12 mouse cellular contexts compared by ENCODE assay signal in the genomic region with DNA sequence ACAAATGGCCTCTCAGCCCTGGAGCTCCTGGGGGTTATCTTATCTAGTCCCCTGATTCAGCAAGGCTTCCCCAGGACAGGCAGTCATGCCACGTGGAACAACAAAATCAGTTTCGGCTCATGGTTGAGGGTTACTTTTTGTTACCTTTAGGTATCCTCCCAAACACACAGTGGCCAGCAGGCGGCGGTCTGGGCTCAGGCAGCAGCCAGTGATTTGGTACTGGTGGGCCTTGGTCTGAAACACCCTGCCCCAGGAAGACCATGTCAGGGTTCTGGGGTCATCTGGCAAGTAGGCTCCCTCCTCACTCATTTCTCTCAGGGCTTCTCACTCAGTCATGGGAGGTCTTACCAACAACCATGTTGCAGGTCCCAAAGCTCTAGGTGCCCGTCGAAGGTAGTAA. TPM values are rescaled to one million over a fixed set of nuclear protein-coding genes. Genes with fewer than 3 reads are reported as not detected.
DNase-seq lines count a peak whose midpoint lies in the region; ATAC-seq and TF ChIP-seq lines count a peak whose summit lies in the region.
"Had no signal": no experiment of that assay in that cellular context is flagged by ENCODE, and none has a peak within 500 bp of the region (broad histone marks: within the 10 kb centered on the region; RNA-seq: fewer than 3 reads in every experiment).

No protein-coding gene starts in this region.

- no peak overlapping the region for H3K9ac ChIP-seq in liver, embryonic 13.5 days
- H3K9ac ChIP-seq: limb, embryonic 12.5 days had no signal

- peak; percentile 42 for TF ChIP-seq CTCF in gastrocnemius, adult 2 months (IDR thresholded peaks at IDR 0.05)

- intact Hi-C loops in gastrocnemius, adult 2 months (cut with DNase I): no loop called here
- intact Hi-C loops in gastrocnemius, postnatal 14 days (cut with DNase I; ENCODE audit: low total_unique reads): no loop called here
- intact Hi-C loops in left cerebral cortex, postnatal 4 days (cut with DNase I): no loop called here
- intact Hi-C loops in left cerebral cortex, postnatal 25 days (cut with DNase I): no loop called here

- H3K4me1 ChIP-seq in liver, embryonic 13.5 days (replicated peaks): no peaks in the 10 kb centered on the region
- H3K4me1 ChIP-seq: limb, embryonic 12.5 days had no signal

- no peak overlapping the region for H3K4me3 ChIP-seq in gastrocnemius, adult 2 months
- no peak overlapping the region for H3K4me3 ChIP-seq in liver, embryonic 13.5 days (replicated peaks)
- H3K4me3 ChIP-seq: limb, embryonic 12.5 days had no signal

- no peak overlapping the region for H3K27ac ChIP-seq in gastrocnemius, adult 2 months
- no peak overlapping the region for H3K27ac ChIP-seq in liver, embryonic 13.5 days
- H3K27ac ChIP-seq: limb, embryonic 12.5 days had no signal

- ATAC-seq in liver, embryonic 13.5 days (ENCODE audit: low read depth): no peak
- ATAC-seq in inflammation-experienced regulatory T-cells, adult 6 months: no peak
- ATAC-seq: CD4-positive, CD25-positive, alpha-beta regulatory T cell, adult 4 months had no signal

- H3K9me3 ChIP-seq in liver, embryonic 13.5 days (replicated peaks): no peaks in the 10 kb centered on the region
- H3K9me3 ChIP-seq: limb, embryonic 12.5 days had no signal

- H3K36me3 ChIP-seq in liver, embryonic 13.5 days: no peaks in the 10 kb centered on the region

- 67% methylated on average over 6 of the region's 6 CpGs for WGBS in liver, embryonic 13.5 days (ENCODE audit: insufficient replicate concordance)

- H3K27me3 ChIP-seq in liver, embryonic 13.5 days: no peaks in the 10 kb centered on the region
- H3K27me3 ChIP-seq: limb, embryonic 12.5 days had no signal

- peak; percentile 34 for DNase-seq in gastrocnemius, adult 2 months
- no peak for DNase-seq in gastrocnemius, postnatal 14 days
- peak; percentile 36 for DNase-seq in left cerebral cortex, postnatal 4 days
- DNase-seq in left cerebral cortex, postnatal 25 days (ENCODE audit: low spot score in 2 of 2): no peak
- DNase-seq in MN1 (ENCODE audit: low spot score): peak; percentile 9
- peak; percentile 9 for DNase-seq in liver, embryonic 13.5 days
- DNase-seq in thymus, postnatal 0 days (ENCODE audit: low spot score): no peak

- H3K4me2 ChIP-seq in liver, embryonic 13.5 days: no peak overlapping the region
- H3K4me2 ChIP-seq: limb, embryonic 12.5 days had no signal

RNA-seq across cellular contexts. Expression of a gene that starts 29.6 kb away (rescaled TPM):
- 10 to 100 TPM; 10.2 TPM for total RNA-seq in gastrocnemius, adult 2 months (2021)
- 1 to 10 TPM; 9.3 to 10.0 TPM for total RNA-seq in gastrocnemius, postnatal 14 days (2021)
- total RNA-seq in left cerebral cortex, postnatal 4 days (2021): 10 to 100 TPM; 33.5 to 35.3 TPM
- 10 to 100 TPM; 23.0 to 24.7 TPM for total RNA-seq in left cerebral cortex, postnatal 25 days (2021)
- polyA plus RNA-seq in liver, embryonic 13.5 days (2015; fragmentation: Nextera tagmentation; extraction: Ambion mirVana): 39.5 and 43.8 TPM in 2 replicates
- 100 to 1,000 TPM in 2 of 3 experiments, 10 to 100 TPM in 1; 75.1 to 115 (median 101) TPM for polyA plus RNA-seq in inflammation-experienced regulatory T-cells, adult 6 months (2017; shearing (Covaris generic))
- polyA plus RNA-seq in thymus, postnatal 0 days (2015; fragmentation: Nextera tagmentation; extraction: Ambion mirVana): 54.8 and 58.9 TPM in 2 replicates

RNA-seq across cellular contexts. Expression of a gene that starts 29.7 kb away (rescaled TPM):
- total RNA-seq in gastrocnemius, adult 2 months (2021): not detected
- under 1 TPM in 1 of 2 experiments, not detected in 1; 0.72 TPM for total RNA-seq in gastrocnemius, postnatal 14 days (2021)
- under 1 TPM in 1 of 2 experiments, not detected in 1; 0.58 TPM for total RNA-seq in left cerebral cortex, postnatal 4 days (2021)
- not detected for total RNA-seq in left cerebral cortex, postnatal 25 days (2021)
- not detected in 2 replicates for polyA plus RNA-seq in liver, embryonic 13.5 days (2015; fragmentation: Nextera tagmentation; extraction: Ambion mirVana)
- not detected for polyA plus RNA-seq in inflammation-experienced regulatory T-cells, adult 6 months (2017; shearing (Covaris generic))
- polyA plus RNA-seq in thymus, postnatal 0 days (2015; fragmentation: Nextera tagmentation; extraction: Ambion mirVana): not detected in 2 replicates
- polyA plus RNA-seq: CD4-positive, CD25-positive, alpha-beta regulatory T cell, adult 4 months; heart, embryonic 16.5 days; limb, embryonic 12.5 days; stomach, embryonic 14.5 days had no signal

RNA-seq across cellular contexts. Expression of a gene that starts 33.1 kb away (rescaled TPM):
- total RNA-seq in gastrocnemius, adult 2 months (2021): 1 to 10 TPM; 6.6 to 9.5 TPM
- total RNA-seq in gastrocnemius, postnatal 14 days (2021): 10 to 100 TPM in 1 of 2 experiments, 1 to 10 TPM in 1; 9.4 to 10.3 TPM
- 1 to 10 TPM; 1.6 to 3.4 TPM for total RNA-seq in left cerebral cortex, postnatal 4 days (2021)
- total RNA-seq in left cerebral cortex, postnatal 25 days (2021): 1 to 10 TPM; 2.4 to 5.0 TPM
- polyA plus RNA-seq in liver, embryonic 13.5 days (2015; fragmentation: Nextera tagmentation; extraction: Ambion mirVana): 2.2 and 2.5 TPM in 2 replicates
- 10 to 100 TPM; 16.0 to 28.0 (median 19.8) TPM for polyA plus RNA-seq in inflammation-experienced regulatory T-cells, adult 6 months (2017; shearing (Covaris generic))
- polyA plus RNA-seq in thymus, postnatal 0 days (2015; fragmentation: Nextera tagmentation; extraction: Ambion mirVana): 10.7 and 11.2 TPM in 2 replicates

RNA-seq across cellular contexts. Expression of a gene that starts 51.9 kb away (rescaled TPM):
- 1 to 10 TPM; 6.2 to 6.4 TPM for total RNA-seq in gastrocnemius, adult 2 months (2021)
- 10 to 100 TPM; 12.0 to 12.3 TPM for total RNA-seq in gastrocnemius, postnatal 14 days (2021)
- 10 to 100 TPM; 79.6 to 89.0 TPM for total RNA-seq in left cerebral cortex, postnatal 4 days (2021)
- total RNA-seq in left cerebral cortex, postnatal 25 days (2021): 10 to 100 TPM; 57.2 to 63.9 TPM
- 21.5 and 22.3 TPM in 2 replicates for polyA plus RNA-seq in liver, embryonic 13.5 days (2015; fragmentation: Nextera tagmentation; extraction: Ambion mirVana)
- polyA plus RNA-seq in inflammation-experienced regulatory T-cells, adult 6 months (2017; shearing (Covaris generic)): 100 to 1,000 TPM in 2 of 3 experiments, 10 to 100 TPM in 1; 98.6 to 131 (median 123) TPM
- 72.4 and 80.8 TPM in 2 replicates for polyA plus RNA-seq in thymus, postnatal 0 days (2015; fragmentation: Nextera tagmentation; extraction: Ambion mirVana)

Comparison
In these comparisons a context has a peak if more than half of its experiments do, and no peak if none do; other contexts are left out.
1. DNase-seq: peak in gastrocnemius, adult 2 months (single experiment), left cerebral cortex, postnatal 4 days (single experiment), MN1 (single experiment) and liver, embryonic 13.5 days (single experiment); none in gastrocnemius, postnatal 14 days (single experiment), left cerebral cortex, postnatal 25 days (0 of 2) and thymus, postnatal 0 days (single experiment).